Mouse (Mus musculus): ENCODE results near the gene B3gntl1. TPM values are rescaled to one million over a fixed set of nuclear protein-coding genes. Genes with fewer than 3 reads are reported as not detected.

The B3gntl1 gene
- polyA plus RNA-seq, 1 experiment from 2014 or later: 3.3 TPM

DNA sequence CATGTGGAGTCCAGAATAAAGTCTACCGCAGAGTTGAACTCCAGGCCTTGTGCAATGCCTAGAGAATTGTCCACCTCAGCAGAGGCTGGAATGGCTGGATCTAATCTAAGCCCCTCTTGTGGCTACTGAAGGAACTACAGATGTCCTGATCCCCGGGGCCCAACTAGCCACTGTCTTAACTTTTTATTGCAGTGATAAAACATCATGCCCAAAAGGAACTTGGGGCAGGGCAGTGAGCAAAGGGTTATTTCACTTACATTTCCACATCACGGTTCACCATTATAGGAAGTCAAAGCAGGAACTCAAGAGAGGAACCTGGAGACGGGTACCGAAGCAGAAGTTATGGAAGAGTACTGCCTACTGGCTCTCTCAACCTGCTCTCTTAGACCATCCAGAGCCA is 7.8 kb upstream of the B3gntl1 start:
- Histone ChIP-seq H3K27ac (replicated peaks) (no peak overlapping the region), H3K4me3 (ENCODE audit: low read depth, low read length) (no peak overlapping the region), H3K9ac (ENCODE audit: low read length) (no peak overlapping the region), H3K27me3 (ENCODE audit: control insufficient read depth, insufficient read depth, low read length) (no peaks in the 10 kb centered on the region), H3K36me3 (ENCODE audit: control insufficient read depth, insufficient read depth, low read length) (no peaks in the 10 kb centered on the region), H3K4me1 (replicated peaks; ENCODE audit: control insufficient read depth, insufficient read depth) (no peaks in the 10 kb centered on the region), H3K4me2 (replicated peaks; ENCODE audit: low read depth) (no peak overlapping the region), H3K9me3 (ENCODE audit: control insufficient read depth, low read length) (no peaks in the 10 kb centered on the region)
- WGBS: 71% methylated on average over 5 of the region's 5 CpGs
- ATAC-seq (ENCODE audit: low FRiP score, low TSS enrichment): no peak
- no peak for DNase-seq (ENCODE audit: low spot score)
- peak; percentile 68 for TF ChIP-seq CTCF (IDR thresholded peaks at IDR 0.05; ENCODE audit: low read depth)
- no peak for TF ChIP-seq EP300 (optimal IDR thresholded peaks at IDR 0.05)

DNA sequence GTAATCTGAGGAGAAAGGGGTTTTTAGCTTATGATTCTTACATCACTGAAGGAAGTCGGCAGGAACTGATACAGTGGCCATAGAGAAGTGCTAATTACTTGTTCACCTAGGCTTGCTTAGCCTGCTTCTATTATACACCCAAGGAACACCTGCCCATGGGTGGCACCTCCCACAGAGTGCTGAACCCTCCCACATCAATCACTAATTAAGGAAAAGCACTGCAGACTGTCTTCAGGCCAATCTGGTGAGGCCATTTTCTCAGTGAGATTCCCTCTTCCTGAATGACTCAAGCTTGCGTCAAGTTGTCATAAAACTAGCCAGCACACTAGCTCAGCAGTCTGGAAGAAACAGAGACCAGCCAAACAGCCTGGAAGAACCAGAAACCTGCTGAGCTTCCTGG is 6.6 kb upstream of the B3gntl1 start:
- Histone ChIP-seq H3K36me3 (ENCODE audit: control insufficient read depth, insufficient read depth, low read length) (no peaks in the 10 kb centered on the region), H3K4me3 (ENCODE audit: low read depth, low read length) (no peak overlapping the region), H3K9ac (ENCODE audit: low read length) (no peak overlapping the region), H3K4me1 (replicated peaks; ENCODE audit: control insufficient read depth, insufficient read depth) (no peaks in the 10 kb centered on the region), H3K27ac (replicated peaks) (no peak overlapping the region), H3K9me3 (ENCODE audit: control insufficient read depth, low read length) (no peaks in the 10 kb centered on the region), H3K4me2 (replicated peaks; ENCODE audit: low read depth) (no peak overlapping the region), H3K27me3 (ENCODE audit: control insufficient read depth, insufficient read depth, low read length) (no peaks in the 10 kb centered on the region)
- 68% methylated on average over 2 of the region's 2 CpGs for WGBS
- DNase-seq (ENCODE audit: low spot score): no peak
- TF ChIP-seq EP300 (optimal IDR thresholded peaks at IDR 0.05) (no peak), CTCF (IDR thresholded peaks at IDR 0.05; ENCODE audit: low read depth) (no peak)
- ATAC-seq (ENCODE audit: low FRiP score, low TSS enrichment): peak; percentile 76

DNA sequence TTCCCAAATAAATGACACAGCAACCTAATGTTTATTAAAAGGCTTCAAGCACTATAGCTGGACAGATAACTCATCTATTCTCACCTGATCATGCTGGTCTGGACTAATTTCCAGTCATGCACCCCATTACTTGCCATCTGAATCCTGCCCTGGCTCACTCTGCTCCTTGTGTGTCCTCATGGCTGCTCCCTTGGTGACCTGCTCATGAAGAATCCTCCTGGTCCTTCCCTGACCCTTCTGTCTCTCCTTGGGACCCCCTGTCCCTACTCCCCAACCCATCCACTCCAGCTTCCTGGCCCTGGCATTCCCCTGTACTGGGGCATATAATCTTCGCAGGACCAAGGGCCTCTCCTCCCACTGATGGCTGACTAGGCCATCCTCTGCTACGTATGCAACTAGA is 3.9 kb upstream of the B3gntl1 start:
- Histone ChIP-seq H3K36me3 (ENCODE audit: control insufficient read depth, insufficient read depth, low read length) (no peaks in the 10 kb centered on the region), H3K9me3 (ENCODE audit: control insufficient read depth, low read length) (no peaks in the 10 kb centered on the region), H3K27me3 (ENCODE audit: control insufficient read depth, insufficient read depth, low read length) (no peaks in the 10 kb centered on the region), H3K4me1 (replicated peaks; ENCODE audit: control insufficient read depth, insufficient read depth) (peaks cover 2% of the 10 kb centered on the region; the same call in 1 of the 2 replicates), H3K9ac (ENCODE audit: low read length) (no peak overlapping the region), H3K4me2 (replicated peaks; ENCODE audit: low read depth) (no peak overlapping the region), H3K27ac (replicated peaks) (no peak overlapping the region), H3K4me3 (ENCODE audit: low read depth, low read length) (no peak overlapping the region)
- 93% methylated on average over 2 of the region's 2 CpGs for WGBS
- DNase-seq (ENCODE audit: low spot score) (no peak), ATAC-seq (ENCODE audit: low FRiP score, low TSS enrichment) (no peak)
- TF ChIP-seq EP300 (optimal IDR thresholded peaks at IDR 0.05) (no peak), CTCF (IDR thresholded peaks at IDR 0.05; ENCODE audit: low read depth) (no peak)

DNA sequence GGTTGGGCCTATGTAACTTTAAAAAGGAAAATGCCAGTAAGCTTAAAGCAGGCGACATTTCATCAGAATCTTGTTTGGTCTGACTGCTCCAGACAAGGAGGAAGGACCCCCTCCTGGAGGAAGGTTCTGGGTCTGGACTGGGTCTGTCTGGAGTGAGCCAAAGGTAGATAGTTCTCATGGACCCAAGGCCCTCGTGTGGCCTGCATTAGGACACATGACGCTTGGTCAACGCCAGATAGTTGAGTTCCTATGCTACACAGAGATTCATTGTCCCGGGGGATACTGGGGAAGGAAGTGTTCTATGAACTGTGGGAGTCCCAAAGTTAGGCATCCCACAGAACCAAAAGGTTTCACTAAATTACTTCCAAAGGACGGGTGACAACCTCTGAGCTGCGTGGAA is 676 bp upstream of the B3gntl1 start:
- Histone ChIP-seq H3K4me1 (replicated peaks; ENCODE audit: control insufficient read depth, insufficient read depth) (peaks cover 2% of the 10 kb centered on the region; the same call in 1 of the 2 replicates), H3K27ac (replicated peaks) (peak overlapping the region; percentile 91), H3K36me3 (ENCODE audit: control insufficient read depth, insufficient read depth, low read length) (no peaks in the 10 kb centered on the region), H3K4me3 (ENCODE audit: low read depth, low read length) (peak overlapping the region; percentile 60), H3K4me2 (replicated peaks; ENCODE audit: low read depth) (peak overlapping the region; percentile 59), H3K9me3 (ENCODE audit: control insufficient read depth, low read length) (no peaks in the 10 kb centered on the region), H3K9ac (ENCODE audit: low read length) (peak overlapping the region; percentile 61), H3K27me3 (ENCODE audit: control insufficient read depth, insufficient read depth, low read length) (no peaks in the 10 kb centered on the region)
- 67% methylated on average over 7 of the region's 7 CpGs for WGBS
- no peak for DNase-seq (ENCODE audit: low spot score)
- ATAC-seq (ENCODE audit: low FRiP score, low TSS enrichment): 0 out of 2 replicates have a peak, but pooled peaks have one; percentile 1
- no peak for TF ChIP-seq EP300 (optimal IDR thresholded peaks at IDR 0.05)
- no peak for TF ChIP-seq CTCF (IDR thresholded peaks at IDR 0.05; ENCODE audit: low read depth)

DNA sequence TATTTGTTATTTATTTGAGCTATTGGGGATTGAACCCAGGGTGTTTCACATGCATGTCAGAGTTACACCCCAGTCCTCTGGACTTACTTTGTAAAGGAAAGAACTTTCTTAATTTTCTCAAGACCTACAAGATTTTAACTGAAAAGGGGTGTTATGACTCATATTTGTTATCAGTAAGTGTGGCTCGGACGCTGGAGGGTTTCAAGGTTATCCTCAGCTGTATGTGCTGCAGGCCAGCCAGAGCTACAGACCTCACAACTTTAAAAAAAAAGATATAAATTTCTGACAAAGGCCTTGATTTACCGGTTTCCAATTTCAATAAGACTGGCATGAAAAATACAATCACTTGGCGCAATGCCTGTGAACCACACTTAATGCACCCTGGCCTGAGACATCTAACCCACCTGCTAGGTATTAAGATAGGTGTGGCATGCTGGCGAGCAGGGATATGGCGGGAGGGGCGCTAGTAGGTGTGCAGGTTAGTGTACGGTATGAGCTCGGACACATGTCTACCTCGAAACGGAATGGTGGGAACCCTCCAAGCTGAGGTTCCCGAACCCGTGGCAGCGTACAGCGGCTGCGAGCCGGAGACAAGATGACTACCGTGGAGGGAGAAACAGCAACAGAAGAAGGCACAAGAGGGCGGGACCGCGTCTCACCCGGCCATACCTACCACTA is 502 bp downstream of the B3gntl1 start:
- Histone ChIP-seq H3K9ac (ENCODE audit: low read length) (peak overlapping the region; percentile 68), H3K27me3 (ENCODE audit: control insufficient read depth, insufficient read depth, low read length) (no peaks in the 10 kb centered on the region), H3K9me3 (ENCODE audit: control insufficient read depth, low read length) (no peaks in the 10 kb centered on the region), H3K4me3 (ENCODE audit: low read depth, low read length) (peak overlapping the region; percentile 60), H3K36me3 (ENCODE audit: control insufficient read depth, insufficient read depth, low read length) (no peaks in the 10 kb centered on the region), H3K4me1 (replicated peaks; ENCODE audit: control insufficient read depth, insufficient read depth) (peaks cover 2% of the 10 kb centered on the region; the same call in 1 of the 2 replicates), H3K4me2 (replicated peaks; ENCODE audit: low read depth) (peak overlapping the region; percentile 80), H3K27ac (replicated peaks) (peak overlapping the region; percentile 91)
- WGBS: 2% methylated on average over 21 of the region's 22 CpGs
- no peak; the same call in 1 of the 2 replicates for ATAC-seq (ENCODE audit: low FRiP score, low TSS enrichment)
- no peak for TF ChIP-seq EP300 (optimal IDR thresholded peaks at IDR 0.05)
- TF ChIP-seq CTCF (IDR thresholded peaks at IDR 0.05; ENCODE audit: low read depth): no peak
- DNase-seq (ENCODE audit: low spot score): no peak

DNA sequence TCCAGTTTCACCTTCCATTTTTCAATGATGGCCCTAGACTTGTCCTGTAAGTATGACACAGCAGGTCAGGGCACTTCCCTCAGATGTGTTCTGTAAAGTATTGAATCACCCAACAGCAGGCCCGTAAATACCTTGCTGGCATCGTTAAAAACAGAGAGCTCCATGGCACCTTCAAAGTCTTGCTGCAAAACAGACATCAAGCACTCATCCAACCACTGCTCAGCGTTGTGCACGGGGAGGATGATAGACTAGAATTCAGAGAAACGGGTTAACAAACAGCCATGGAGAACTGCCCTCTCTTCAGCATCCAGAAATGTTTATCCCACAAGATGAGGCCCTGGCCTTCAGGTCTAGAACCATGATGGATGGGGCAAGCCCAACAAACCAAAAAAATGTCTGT is 2.0 kb downstream of the B3gntl1 start:
- Histone ChIP-seq H3K27ac (replicated peaks) (no peak overlapping the region), H3K36me3 (ENCODE audit: control insufficient read depth, insufficient read depth, low read length) (no peaks in the 10 kb centered on the region), H3K9me3 (ENCODE audit: control insufficient read depth, low read length) (no peaks in the 10 kb centered on the region), H3K4me1 (replicated peaks; ENCODE audit: control insufficient read depth, insufficient read depth) (peaks cover 2% of the 10 kb centered on the region; the same call in 1 of the 2 replicates), H3K9ac (ENCODE audit: low read length) (no peak overlapping the region), H3K4me3 (ENCODE audit: low read depth, low read length) (no peak overlapping the region), H3K27me3 (ENCODE audit: control insufficient read depth, insufficient read depth, low read length) (no peaks in the 10 kb centered on the region), H3K4me2 (replicated peaks; ENCODE audit: low read depth) (no peak overlapping the region)
- WGBS: 92% methylated on average over 5 of the region's 5 CpGs
- no peak for DNase-seq (ENCODE audit: low spot score)
- TF ChIP-seq CTCF (IDR thresholded peaks at IDR 0.05; ENCODE audit: low read depth): no peak
- no peak for TF ChIP-seq EP300 (optimal IDR thresholded peaks at IDR 0.05)
- ATAC-seq (ENCODE audit: low FRiP score, low TSS enrichment): no peak
